Mouse (Mus musculus) embryonic facial prominence, embryonic 13.5 days (tissue): ENCODE measurements at regions not wholly inside any gene's neighbourhood (a gene's known extent, or its start where the extent isn't known, plus 50 kb on each side); places are given as distances from the start of the nearest gene placed in this dataset.

Experiments
- ATAC-seq: fragments of 200-750 bp; cut with Nextera tagmentation; 2 replicates; pipeline ENCODE4 v1.8.0; 2017; ENCODE audit warnings: low read depth; ENCODE audit not compliant: insufficient number of reproducible peaks, insufficient read depth, low FRiP score, low TSS enrichment
- H3K27ac ChIP-seq: fragments of 300-500 bp; sonication (generic); 2 replicates; pipeline ENCODE4 v1.5.1; 2015; ENCODE audit warnings: moderate library complexity, mild to moderate bottlenecking, inconsistent platforms
- H3K27me3 ChIP-seq: fragments of 300-500 bp; sonication (generic); 2 replicates; pipeline ENCODE4 v1.6.1; 2015; ENCODE audit warnings: mild to moderate bottlenecking, inconsistent platforms
- H3K36me3 ChIP-seq: fragments of 300-500 bp; sonication (generic); 2 replicates; pipeline ENCODE4 v1.6.1; 2015; ENCODE audit warnings: mild to moderate bottlenecking, inconsistent platforms
- H3K4me1 ChIP-seq: fragments of 300-500 bp; sonication (generic); 2 replicates; pipeline ENCODE4 v1.6.1; 2015; ENCODE audit warnings: inconsistent platforms
- H3K4me2 ChIP-seq: fragments of 300-500 bp; sonication (generic); 2 replicates; pipeline ENCODE4 v1.6.1; 2015; ENCODE audit warnings: moderate library complexity, mild to moderate bottlenecking, inconsistent platforms
- H3K4me3 ChIP-seq: fragments of 300-500 bp; sonication (generic); 2 replicates; pipeline ENCODE4 v1.5.1; 2015; ENCODE audit warnings: mild to moderate bottlenecking, inconsistent platforms
- H3K9ac ChIP-seq: fragments of 300-500 bp; sonication (generic); 2 replicates; pipeline ENCODE4 v1.6.1; 2015; ENCODE audit warnings: mild to moderate bottlenecking, inconsistent platforms
- H3K9me3 ChIP-seq: fragments of 300-500 bp; sonication (generic); 2 replicates; pipeline ENCODE4 v1.6.1; 2016; ENCODE audit warnings: inconsistent platforms
- WGBS: fragments of 180-500 bp; shearing (Covaris S2); methylation state at CpG from one replicate; pipeline ENCODE4 v1.1.7; 2015; ENCODE audit warnings: mixed read lengths; 5-methylcytosine and 5-hydroxymethylcytosine counted together

DNA sequence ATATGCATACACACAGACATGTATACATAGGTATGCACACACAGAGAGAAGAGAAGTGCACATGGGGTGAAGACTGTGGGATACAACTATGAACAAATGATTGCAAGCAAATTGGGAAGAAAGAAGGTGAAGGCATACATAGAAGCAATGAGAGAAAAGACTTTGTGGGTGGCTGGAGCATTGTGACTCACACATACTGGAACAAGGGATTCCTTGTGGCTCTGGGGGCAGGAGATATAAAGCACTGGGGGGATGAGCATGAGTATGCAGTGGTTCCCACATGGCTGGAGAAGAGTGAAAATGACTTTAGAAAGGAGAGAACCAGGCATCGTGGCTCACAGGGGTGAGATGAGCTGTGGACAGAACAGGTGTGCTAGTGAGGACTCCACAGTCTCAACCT, 156.6 kb downstream of the Nuf2 start:
- no peak overlapping the region for H3K4me2 ChIP-seq
- no peak overlapping the region for H3K9ac ChIP-seq
- no peak for ATAC-seq
- no peaks in the 10 kb centered on the region for H3K36me3 ChIP-seq
- H3K27me3 ChIP-seq = no peaks in the 10 kb centered on the region
- H3K9me3 ChIP-seq = no peaks in the 10 kb centered on the region
- no peak overlapping the region for H3K27ac ChIP-seq
- no peaks in the 10 kb centered on the region for H3K4me1 ChIP-seq
- 62% methylated on average over 1 of the region's 1 CpGs for WGBS
- no peak overlapping the region for H3K4me3 ChIP-seq

DNA sequence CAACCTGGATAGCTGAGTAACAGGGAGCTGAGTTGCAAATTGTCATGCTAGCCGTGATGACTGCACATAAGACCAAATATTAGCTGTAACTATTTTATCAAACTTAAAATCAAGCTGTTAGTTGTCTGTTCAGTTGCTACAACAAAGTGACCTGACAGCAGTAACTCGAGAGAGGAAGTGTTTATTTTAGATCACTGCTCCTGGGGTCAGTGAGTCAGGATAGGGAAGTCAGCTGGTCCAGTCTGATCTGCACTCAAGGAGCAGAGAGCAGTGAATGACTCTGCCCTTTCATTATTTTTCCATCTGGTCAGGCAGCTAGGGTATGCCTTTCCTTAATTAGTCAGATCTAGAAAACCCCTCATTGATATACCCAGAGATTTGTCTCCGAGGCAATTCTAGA, 162.5 kb downstream of the Nuf2 start:
- no peak for ATAC-seq
- no peak overlapping the region for H3K4me2 ChIP-seq
- no peaks in the 10 kb centered on the region for H3K27me3 ChIP-seq
- no peaks in the 10 kb centered on the region for H3K4me1 ChIP-seq
- H3K9me3 ChIP-seq = no peaks in the 10 kb centered on the region
- no peaks in the 10 kb centered on the region for H3K36me3 ChIP-seq
- 35% methylated on average over 3 of the region's 3 CpGs for WGBS
- H3K27ac ChIP-seq = no peak overlapping the region
- H3K9ac ChIP-seq = no peak overlapping the region
- no peak overlapping the region for H3K4me3 ChIP-seq

DNA sequence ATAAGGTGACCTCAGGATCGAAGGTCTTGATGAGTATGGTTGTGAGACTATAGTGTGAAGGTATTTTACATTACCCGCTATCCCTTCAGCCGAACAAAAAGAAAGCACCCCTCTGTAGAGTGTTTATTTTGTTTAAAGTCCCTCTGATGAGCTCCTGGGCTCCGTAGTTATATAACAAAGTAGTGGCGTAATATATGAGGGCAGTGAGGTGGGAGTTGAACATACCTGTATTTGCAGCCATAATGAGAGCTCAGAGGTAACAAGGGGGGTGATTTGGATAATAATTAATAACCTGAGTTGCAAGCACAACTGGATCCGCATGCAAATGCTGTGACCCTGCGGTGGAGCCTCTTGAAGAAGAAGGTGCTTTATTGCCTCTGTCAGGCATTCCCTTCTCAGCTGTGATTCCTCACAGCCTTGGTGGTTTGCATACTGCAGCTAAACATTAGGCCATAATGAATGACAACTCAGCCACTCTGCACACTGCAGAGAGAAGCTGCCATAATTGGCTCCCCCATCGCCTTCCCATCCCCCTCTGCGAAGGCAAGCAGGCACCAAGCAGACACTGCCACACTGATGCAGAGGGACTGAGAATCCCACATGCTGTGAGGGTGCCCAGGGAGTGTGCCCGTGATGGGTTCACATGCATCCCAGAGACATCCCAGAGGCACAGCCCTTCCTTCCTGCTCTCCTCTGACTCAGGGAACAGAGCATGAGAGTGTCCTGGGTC, 163.3 kb downstream of the Nuf2 start:
- Histone ChIP-seq H3K36me3 (no peaks in the 10 kb centered on the region), H3K4me3 (no peak overlapping the region), H3K4me2 (no peak overlapping the region), H3K27me3 (no peaks in the 10 kb centered on the region), H3K4me1 (no peaks in the 10 kb centered on the region), H3K9ac (no peak overlapping the region), H3K27ac (no peak overlapping the region), H3K9me3 (no peaks in the 10 kb centered on the region)
- WGBS = 66% methylated on average over 10 of the region's 10 CpGs
- no peak for ATAC-seq

DNA sequence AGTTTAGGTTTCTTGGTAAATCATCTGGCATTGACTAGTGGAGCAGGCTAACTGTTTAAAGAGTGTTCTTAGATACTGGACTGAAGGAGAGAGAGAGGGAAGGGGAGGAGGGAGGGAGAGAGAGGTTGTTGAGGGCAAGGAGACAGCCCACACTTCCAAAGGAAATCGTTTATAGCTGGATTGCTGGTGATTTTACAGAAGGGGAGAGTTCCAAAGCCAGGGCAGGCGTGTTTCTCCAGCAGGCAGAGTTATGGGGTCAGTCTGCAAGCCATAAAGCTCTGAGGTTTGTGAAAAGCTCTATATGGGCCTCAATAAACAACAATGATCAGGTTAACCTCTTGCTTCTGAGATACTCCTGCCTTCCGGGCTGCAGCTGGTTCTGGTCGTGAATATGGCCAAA, 163.9 kb downstream of the Nuf2 start:
- Histone ChIP-seq H3K36me3 (no peaks in the 10 kb centered on the region), H3K4me2 (no peak overlapping the region), H3K4me1 (0 out of 2 replicates have a peak, but pooled peaks cover 3% of the 10 kb centered on the region), H3K27ac (no peak overlapping the region), H3K9ac (no peak overlapping the region), H3K9me3 (no peaks in the 10 kb centered on the region), H3K4me3 (no peak overlapping the region), H3K27me3 (no peaks in the 10 kb centered on the region)
- 39% methylated on average over 4 of the region's 4 CpGs for WGBS
- ATAC-seq = no peak

DNA sequence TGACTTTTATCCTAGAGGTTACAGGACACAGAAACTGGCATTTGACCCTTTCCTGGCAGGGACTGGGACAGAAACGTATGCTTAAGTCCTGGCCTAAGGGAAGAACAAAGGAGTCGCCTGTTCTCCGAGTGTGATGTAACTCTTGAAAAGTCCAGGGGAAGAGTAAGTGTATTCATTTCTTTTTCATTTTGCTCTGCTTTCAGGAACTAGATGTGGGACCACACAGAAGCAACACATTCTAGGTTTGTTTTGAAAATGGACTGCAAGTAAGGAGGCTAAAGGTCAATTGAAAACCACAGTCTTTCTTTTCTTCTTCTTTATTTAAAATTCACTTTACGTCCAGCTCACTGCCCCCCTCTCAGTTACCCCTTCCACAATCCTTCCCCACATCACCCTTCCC, 168.7 kb downstream of the Nuf2 start:
- Histone ChIP-seq H3K4me3 (no peak overlapping the region), H3K27me3 (no peaks in the 10 kb centered on the region), H3K27ac (no peak overlapping the region), H3K9ac (no peak overlapping the region), H3K4me2 (no peak overlapping the region), H3K9me3 (no peaks in the 10 kb centered on the region), H3K36me3 (no peaks in the 10 kb centered on the region), H3K4me1 (peaks cover 9% of the 10 kb centered on the region)
- ATAC-seq = no peak
- WGBS = 30% methylated on average over 4 of the region's 4 CpGs

DNA sequence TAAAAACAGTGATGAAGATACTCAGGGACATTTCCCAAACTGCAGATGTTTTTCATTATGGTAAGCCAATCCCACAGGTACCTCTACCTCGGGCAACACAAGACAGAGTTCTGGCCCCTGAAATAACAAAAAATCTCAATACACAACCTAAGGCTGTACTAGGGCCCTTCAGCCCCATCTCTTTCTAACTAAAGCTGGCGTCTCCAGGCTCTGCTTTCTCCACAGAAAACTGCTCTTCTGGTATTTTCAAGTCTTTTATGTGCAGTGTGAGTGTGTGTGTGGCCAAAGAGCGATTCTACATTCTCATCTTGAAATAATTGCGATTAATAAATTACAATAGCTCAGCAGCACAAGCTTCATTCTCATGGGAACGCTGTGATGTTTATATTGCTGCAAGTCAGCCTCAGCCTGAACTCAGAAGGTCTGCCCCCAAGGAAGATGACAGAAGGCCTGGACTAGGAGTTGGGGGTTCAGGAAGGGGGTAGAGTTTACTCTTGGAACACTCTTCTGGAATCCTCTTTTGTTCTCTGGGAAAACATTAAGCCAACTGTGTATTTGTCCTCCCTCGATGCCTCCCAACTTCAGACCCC, 173.5 kb downstream of the Nuf2 start:
- Histone ChIP-seq H3K9ac (no peak overlapping the region), H3K36me3 (no peaks in the 10 kb centered on the region), H3K4me2 (no peak overlapping the region), H3K27me3 (no peaks in the 10 kb centered on the region), H3K4me1 (peaks cover 14% of the 10 kb centered on the region), H3K27ac (no peak overlapping the region), H3K9me3 (no peaks in the 10 kb centered on the region), H3K4me3 (no peak overlapping the region)
- ATAC-seq = no peak
- WGBS = 53% methylated on average over 6 of the region's 6 CpGs

DNA sequence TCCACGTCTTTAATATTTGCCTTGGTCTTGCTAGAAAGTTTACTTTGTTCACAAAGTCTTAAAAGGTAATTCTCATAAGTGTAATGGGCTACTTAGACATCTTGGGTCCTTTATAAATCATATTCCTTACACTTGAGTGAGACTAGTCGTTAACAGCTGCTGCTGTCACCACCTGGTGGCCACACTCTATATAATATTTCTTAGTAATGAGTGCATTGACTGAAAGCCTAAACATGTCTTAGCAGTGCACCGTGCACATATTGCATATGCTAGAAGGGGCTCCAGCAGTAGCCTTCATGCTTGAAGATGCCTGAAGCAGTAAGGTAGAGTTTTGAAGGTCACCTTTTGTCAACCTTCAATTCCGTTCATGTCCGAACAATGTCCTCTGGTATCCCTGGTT, 177.2 kb downstream of the Nuf2 start:
- no peak overlapping the region for H3K9ac ChIP-seq
- no peaks in the 10 kb centered on the region for H3K9me3 ChIP-seq
- H3K4me1 ChIP-seq = peaks cover 12% of the 10 kb centered on the region
- H3K27ac ChIP-seq = no peak overlapping the region
- no peaks in the 10 kb centered on the region for H3K36me3 ChIP-seq
- no peak overlapping the region for H3K4me3 ChIP-seq
- no peak overlapping the region for H3K4me2 ChIP-seq
- ATAC-seq = no peak
- WGBS = 75% methylated on average over 5 of the region's 5 CpGs
- H3K27me3 ChIP-seq = no peaks in the 10 kb centered on the region

DNA sequence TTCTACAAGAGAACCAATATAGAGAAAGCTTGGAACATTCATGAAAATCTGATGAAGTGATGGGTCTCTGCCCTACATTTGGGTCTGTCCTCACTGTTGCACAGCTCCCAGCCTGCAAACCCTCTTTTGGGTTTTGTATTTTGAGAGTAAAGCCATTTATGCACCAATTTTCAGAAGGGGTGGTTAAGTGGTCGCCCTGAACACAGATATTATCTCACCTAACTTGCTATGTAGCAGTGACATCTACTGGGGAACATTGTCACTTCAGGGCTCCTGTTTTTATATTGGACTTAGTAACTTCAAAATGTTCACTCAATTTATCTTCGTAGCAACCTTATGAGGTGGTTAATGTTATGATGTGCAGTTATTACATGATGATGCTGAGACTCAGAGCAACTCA, 183.6 kb downstream of the Nuf2 start:
- Histone ChIP-seq H3K36me3 (no peaks in the 10 kb centered on the region), H3K27me3 (no peaks in the 10 kb centered on the region)
- ATAC-seq = no peak

DNA sequence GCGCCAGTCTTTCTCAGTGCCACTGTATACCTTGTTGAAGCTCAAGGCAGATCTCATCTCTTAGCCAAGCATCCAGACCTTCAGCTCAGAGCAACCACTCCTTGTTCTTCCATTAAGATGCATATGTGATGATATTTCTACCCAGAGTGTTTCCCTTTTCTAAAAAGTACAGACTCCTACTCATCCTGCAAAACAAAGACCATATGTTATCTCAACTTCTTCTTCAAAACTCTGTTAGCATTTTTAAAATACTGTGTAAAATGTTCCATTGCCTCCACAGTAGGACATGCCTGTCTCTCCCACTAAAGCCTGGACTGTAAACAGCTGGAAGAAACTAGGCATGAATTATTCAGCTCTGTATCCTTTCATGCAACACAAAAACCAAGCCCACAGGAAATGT, 184.4 kb downstream of the Nuf2 start:
- Histone ChIP-seq H3K4me2 (no peak overlapping the region), H3K27me3 (no peaks in the 10 kb centered on the region), H3K4me1 (no peaks in the 10 kb centered on the region), H3K9ac (no peak overlapping the region), H3K36me3 (no peaks in the 10 kb centered on the region), H3K4me3 (no peak overlapping the region), H3K27ac (no peak overlapping the region), H3K9me3 (no peaks in the 10 kb centered on the region)
- 82% methylated on average over 1 of the region's 1 CpGs for WGBS
- no peak for ATAC-seq

More for the DNA sequence above, 183.6 kb downstream of the Nuf2 start:
- no peak overlapping the region for H3K27ac ChIP-seq
- H3K4me3 ChIP-seq = no peak overlapping the region
- no peak overlapping the region for H3K4me2 ChIP-seq
- no peaks in the 10 kb centered on the region for H3K9me3 ChIP-seq
- WGBS = 43% methylated on average over 2 of the region's 2 CpGs
- no peaks in the 10 kb centered on the region for H3K4me1 ChIP-seq
- no peak overlapping the region for H3K9ac ChIP-seq

DNA sequence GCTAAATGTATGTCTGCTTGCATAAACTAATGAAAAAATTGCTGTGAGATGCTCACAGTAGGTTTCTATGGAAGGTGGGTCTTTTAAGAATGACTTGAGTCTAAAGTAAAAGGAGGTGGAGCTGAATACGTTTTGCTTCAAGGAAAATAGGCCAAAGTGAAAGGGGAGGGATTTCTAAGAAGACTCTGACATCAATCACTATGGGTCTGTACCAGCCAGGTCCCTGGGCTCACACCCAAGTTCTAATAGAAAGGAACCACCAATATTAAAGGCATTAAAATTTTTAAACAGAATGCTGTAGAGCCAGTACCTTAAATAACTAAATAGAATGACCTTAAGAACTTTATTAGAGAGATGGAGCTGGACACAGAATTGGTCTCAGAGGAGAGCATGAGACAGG, 190.1 kb downstream of the Nuf2 start:
- H3K27me3 ChIP-seq = no peaks in the 10 kb centered on the region
- H3K4me1 ChIP-seq = no peaks in the 10 kb centered on the region
- no peak overlapping the region for H3K9ac ChIP-seq
- H3K4me3 ChIP-seq = no peak overlapping the region
- H3K4me2 ChIP-seq = no peak overlapping the region
- H3K9me3 ChIP-seq = no peaks in the 10 kb centered on the region
- no peak for ATAC-seq
- 64% methylated on average over 1 of the region's 1 CpGs for WGBS
- H3K27ac ChIP-seq = no peak overlapping the region
- no peaks in the 10 kb centered on the region for H3K36me3 ChIP-seq

DNA sequence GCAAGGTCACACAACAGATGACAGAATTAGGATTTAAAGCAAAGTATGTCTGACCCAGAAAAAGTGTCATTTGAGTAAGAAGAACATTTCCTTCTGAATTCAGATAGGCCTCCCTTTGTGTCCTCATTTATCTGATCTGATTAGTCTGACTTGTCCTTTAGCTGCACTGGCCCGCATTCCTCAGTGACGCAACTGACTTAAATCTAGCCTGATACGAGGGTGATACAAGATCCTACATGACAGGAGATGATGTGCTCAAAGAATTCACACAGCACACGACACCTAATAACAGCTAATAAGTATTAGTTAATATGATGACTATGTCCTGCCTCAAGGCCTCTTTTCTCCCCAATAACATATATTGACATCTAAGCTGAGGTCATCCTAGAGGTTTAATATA, 192.8 kb downstream of the Nuf2 start:
- Histone ChIP-seq H3K27ac (no peak overlapping the region), H3K9ac (no peak overlapping the region), H3K4me2 (no peak overlapping the region), H3K4me3 (no peak overlapping the region), H3K36me3 (no peaks in the 10 kb centered on the region), H3K9me3 (no peaks in the 10 kb centered on the region), H3K27me3 (no peaks in the 10 kb centered on the region), H3K4me1 (no peaks in the 10 kb centered on the region)
- ATAC-seq = no peak
- WGBS = 40% methylated on average over 4 of the region's 4 CpGs

DNA sequence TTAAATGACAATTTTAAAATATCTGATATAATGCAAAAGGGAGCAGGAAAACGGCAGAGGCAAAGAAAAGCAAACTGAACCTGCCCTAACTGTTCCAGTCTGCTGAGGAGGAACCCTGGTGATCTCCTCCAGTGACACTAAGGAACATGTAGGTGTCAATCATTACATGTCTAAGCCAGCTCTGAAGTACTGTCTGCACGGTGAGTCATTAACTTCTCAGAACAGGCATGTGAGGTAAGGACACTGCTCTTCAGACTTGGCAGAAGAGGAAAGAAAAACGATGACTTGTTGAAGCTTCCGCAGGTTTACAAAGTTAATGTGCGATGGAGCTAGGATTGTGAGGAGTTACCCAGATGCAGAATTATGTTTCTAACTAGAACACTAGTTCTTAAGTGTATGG, 199.1 kb downstream of the Nuf2 start:
- Histone ChIP-seq H3K27me3 (no peaks in the 10 kb centered on the region), H3K9ac (no peak overlapping the region), H3K4me1 (no peaks in the 10 kb centered on the region), H3K4me3 (no peak overlapping the region), H3K9me3 (no peaks in the 10 kb centered on the region), H3K4me2 (no peak overlapping the region), H3K27ac (no peak overlapping the region), H3K36me3 (no peaks in the 10 kb centered on the region)
- no peak for ATAC-seq
- 83% methylated on average over 5 of the region's 5 CpGs for WGBS
